Mouse (Mus musculus): ENCODE measurements at regions not wholly inside any gene's neighbourhood (a gene's known extent, or its start where the extent isn't known, plus 50 kb on each side); places are given as distances from the start of the nearest gene placed in this dataset.

- Histone ChIP-seq H3K27ac (ENCODE audit: low read length) (no peak overlapping the region), H3K4me1 (ENCODE audit: control insufficient read depth, insufficient read depth, low read length) (peaks cover 31% of the 10 kb centered on the region)
- WGBS = 44% methylated on average over 4 of the region's 4 CpGs
Measured at GRCm38 (mm10) chr9:61239328-61239727, 132.8 kb upstream of the Tle3 start.

GRCm38 (mm10) chr9:61241442-61241841 is 130.7 kb upstream of the Tle3 start:
- Histone ChIP-seq H3K9me3 (replicated peaks; ENCODE audit: control insufficient read depth, low read length, poor library complexity, severe bottlenecking) (0 out of 2 replicates have a peak, but pooled peaks cover 3% of the 10 kb centered on the region), H3K4me2 (ENCODE audit: low read length) (no peak overlapping the region), H3K36me3 (ENCODE audit: control insufficient read depth, insufficient read depth, low read length) (no peaks in the 10 kb centered on the region), H3K4me3 (ENCODE audit: low read depth, low read length) (no peak overlapping the region), H3K9ac (ENCODE audit: low read depth, low read length) (no peak overlapping the region), H3K4me1 (ENCODE audit: control insufficient read depth, insufficient read depth, low read length) (peaks cover 19% of the 10 kb centered on the region), H3K27me3 (ENCODE audit: control insufficient read depth, insufficient read depth, low read depth, low read length) (peaks cover 3% of the 10 kb centered on the region), H3K27ac (ENCODE audit: low read length) (no peak overlapping the region)
- 0 out of 2 replicates have a peak, but pooled peaks have one; percentile 50 for ATAC-seq
- WGBS = 18% methylated on average over 8 of the region's 8 CpGs

More at GRCm38 (mm10) chr9:61239328-61239727, 132.8 kb upstream of the Tle3 start:
- no peaks in the 10 kb centered on the region for H3K9me3 ChIP-seq (replicated peaks; ENCODE audit: control insufficient read depth, low read length, poor library complexity, severe bottlenecking)
- no peaks in the 10 kb centered on the region for H3K36me3 ChIP-seq (ENCODE audit: control insufficient read depth, insufficient read depth, low read length)
- no peak overlapping the region for H3K4me3 ChIP-seq (ENCODE audit: low read depth, low read length)
- peaks cover 3% of the 10 kb centered on the region for H3K27me3 ChIP-seq (ENCODE audit: control insufficient read depth, insufficient read depth, low read depth, low read length)
- ATAC-seq = no peak
- no peak overlapping the region for H3K4me2 ChIP-seq (ENCODE audit: low read length)
- H3K9ac ChIP-seq (ENCODE audit: low read depth, low read length) = no peak overlapping the region

GRCm38 (mm10) chr9:61242167-61242860 is 129.9 kb upstream of the Tle3 start:
- 55% methylated on average over 9 of the region's 9 CpGs for WGBS
- H3K36me3 ChIP-seq (ENCODE audit: control insufficient read depth, insufficient read depth, low read length) = no peaks in the 10 kb centered on the region
- H3K9me3 ChIP-seq (replicated peaks; ENCODE audit: control insufficient read depth, low read length, poor library complexity, severe bottlenecking) = 0 out of 2 replicates have a peak, but pooled peaks cover 3% of the 10 kb centered on the region
- H3K4me1 ChIP-seq (ENCODE audit: control insufficient read depth, insufficient read depth, low read length) = peaks cover 12% of the 10 kb centered on the region; the same call in 1 of the 2 replicates
- no peak for ATAC-seq
- H3K27me3 ChIP-seq (ENCODE audit: control insufficient read depth, insufficient read depth, low read depth, low read length) = peaks cover 3% of the 10 kb centered on the region
- no peak overlapping the region for H3K4me2 ChIP-seq (ENCODE audit: low read length)
- H3K4me3 ChIP-seq (ENCODE audit: low read depth, low read length) = no peak overlapping the region
- no peak overlapping the region for H3K27ac ChIP-seq (ENCODE audit: low read length)
- H3K9ac ChIP-seq (ENCODE audit: low read depth, low read length) = no peak overlapping the region

- H3K36me3 ChIP-seq (ENCODE audit: control insufficient read depth, insufficient read depth, low read length) = no peaks in the 10 kb centered on the region
- H3K9me3 ChIP-seq (replicated peaks; ENCODE audit: control insufficient read depth, low read length, poor library complexity, severe bottlenecking) = 0 out of 2 replicates have a peak, but pooled peaks cover 3% of the 10 kb centered on the region
- WGBS = 38% methylated on average over 6 of the region's 6 CpGs
- H3K4me2 ChIP-seq (ENCODE audit: low read length) = no peak overlapping the region
- no peak for ATAC-seq
- H3K4me1 ChIP-seq (ENCODE audit: control insufficient read depth, insufficient read depth, low read length) = peaks cover 12% of the 10 kb centered on the region; the same call in 1 of the 2 replicates
- no peak overlapping the region for H3K27ac ChIP-seq (ENCODE audit: low read length)
- no peak overlapping the region for H3K4me3 ChIP-seq (ENCODE audit: low read depth, low read length)
- H3K9ac ChIP-seq (ENCODE audit: low read depth, low read length) = no peak overlapping the region
- peaks cover 3% of the 10 kb centered on the region for H3K27me3 ChIP-seq (ENCODE audit: control insufficient read depth, insufficient read depth, low read depth, low read length)
Measured at GRCm38 (mm10) chr9:61243289-61243688, 128.9 kb upstream of the Tle3 start.

- H3K27ac ChIP-seq (ENCODE audit: low read length) = no peak overlapping the region
- ATAC-seq = no peak
- 8% methylated on average over 5 of the region's 5 CpGs for whole genome bisulfite sequencing
Measured at GRCm38 (mm10) chr9:61249691-61250425, 122.3 kb upstream of the Tle3 start.

GRCm38 (mm10) chr9:61251606-61252005 is 120.6 kb upstream of the Tle3 start:
- H3K4me3 ChIP-seq (ENCODE audit: low read depth, low read length) = no peak overlapping the region
- H3K9me3 ChIP-seq (replicated peaks; ENCODE audit: control insufficient read depth, low read length, poor library complexity, severe bottlenecking) = 0 out of 2 replicates have a peak, but pooled peaks cover 2% of the 10 kb centered on the region
- H3K9ac ChIP-seq (ENCODE audit: low read depth, low read length) = no peak overlapping the region
- no peak overlapping the region for H3K27ac ChIP-seq (ENCODE audit: low read length)
- no peaks in the 10 kb centered on the region for H3K4me1 ChIP-seq (ENCODE audit: control insufficient read depth, insufficient read depth, low read length)
- no peak overlapping the region for H3K4me2 ChIP-seq (ENCODE audit: low read length)
- ATAC-seq = no peak
- H3K36me3 ChIP-seq (ENCODE audit: control insufficient read depth, insufficient read depth, low read length) = no peaks in the 10 kb centered on the region
- no peaks in the 10 kb centered on the region; the same call in 1 of the 2 replicates for H3K27me3 ChIP-seq (ENCODE audit: control insufficient read depth, insufficient read depth, low read depth, low read length)
- WGBS = 66% methylated on average over 6 of the region's 6 CpGs

More at GRCm38 (mm10) chr9:61249691-61250425, 122.3 kb upstream of the Tle3 start:
- no peak overlapping the region for H3K9ac ChIP-seq (ENCODE audit: low read depth, low read length)
- H3K4me3 ChIP-seq (ENCODE audit: low read depth, low read length) = no peak overlapping the region
- H3K4me1 ChIP-seq (ENCODE audit: control insufficient read depth, insufficient read depth, low read length) = no peaks in the 10 kb centered on the region
- 0 out of 2 replicates have a peak, but pooled peaks cover 3% of the 10 kb centered on the region for H3K9me3 ChIP-seq (replicated peaks; ENCODE audit: control insufficient read depth, low read length, poor library complexity, severe bottlenecking)
- no peak overlapping the region for H3K4me2 ChIP-seq (ENCODE audit: low read length)
- H3K27me3 ChIP-seq (ENCODE audit: control insufficient read depth, insufficient read depth, low read depth, low read length) = no peaks in the 10 kb centered on the region; the same call in 1 of the 2 replicates
- no peaks in the 10 kb centered on the region for H3K36me3 ChIP-seq (ENCODE audit: control insufficient read depth, insufficient read depth, low read length)

GRCm38 (mm10) chr9:61253761-61254160 is 118.4 kb upstream of the Tle3 start:
- ATAC-seq = no peak

GRCm38 (mm10) chr9:61257488-61257887 is 114.7 kb upstream of the Tle3 start:
- Histone ChIP-seq H3K9me3 (replicated peaks; ENCODE audit: control insufficient read depth, low read length, poor library complexity, severe bottlenecking) (0 out of 2 replicates have a peak, but pooled peaks cover 2% of the 10 kb centered on the region), H3K9ac (ENCODE audit: low read depth, low read length) (no peak overlapping the region), H3K27ac (ENCODE audit: low read length) (no peak overlapping the region), H3K4me2 (ENCODE audit: low read length) (no peak overlapping the region), H3K4me1 (ENCODE audit: control insufficient read depth, insufficient read depth, low read length) (peaks cover 16% of the 10 kb centered on the region; the same call in 1 of the 2 replicates), H3K36me3 (ENCODE audit: control insufficient read depth, insufficient read depth, low read length) (no peaks in the 10 kb centered on the region), H3K27me3 (ENCODE audit: control insufficient read depth, insufficient read depth, low read depth, low read length) (no peaks in the 10 kb centered on the region; the same call in 1 of the 2 replicates), H3K4me3 (ENCODE audit: low read depth, low read length) (no peak overlapping the region)
- ATAC-seq = no peak
- WGBS = 55% methylated on average over 4 of the region's 4 CpGs

More at GRCm38 (mm10) chr9:61253761-61254160, 118.4 kb upstream of the Tle3 start:
- Histone ChIP-seq H3K4me1 (ENCODE audit: control insufficient read depth, insufficient read depth, low read length) (no peaks in the 10 kb centered on the region), H3K4me3 (ENCODE audit: low read depth, low read length) (no peak overlapping the region), H3K9me3 (replicated peaks; ENCODE audit: control insufficient read depth, low read length, poor library complexity, severe bottlenecking) (0 out of 2 replicates have a peak, but pooled peaks cover 2% of the 10 kb centered on the region), H3K27me3 (ENCODE audit: control insufficient read depth, insufficient read depth, low read depth, low read length) (no peaks in the 10 kb centered on the region; the same call in 1 of the 2 replicates), H3K27ac (ENCODE audit: low read length) (no peak overlapping the region), H3K4me2 (ENCODE audit: low read length) (no peak overlapping the region), H3K36me3 (ENCODE audit: control insufficient read depth, insufficient read depth, low read length) (no peaks in the 10 kb centered on the region), H3K9ac (ENCODE audit: low read depth, low read length) (no peak overlapping the region)
- WGBS = 78% methylated on average over 3 of the region's 3 CpGs
